Mouse (Mus musculus): ENCODE measurements around the gene Agr3. TPM values are rescaled to one million over a fixed set of nuclear protein-coding genes. Genes with fewer than 3 reads are reported as not detected.

Gene Agr3
- total and polyA plus RNA-seq, 3 experiments, result not detected

DNA sequence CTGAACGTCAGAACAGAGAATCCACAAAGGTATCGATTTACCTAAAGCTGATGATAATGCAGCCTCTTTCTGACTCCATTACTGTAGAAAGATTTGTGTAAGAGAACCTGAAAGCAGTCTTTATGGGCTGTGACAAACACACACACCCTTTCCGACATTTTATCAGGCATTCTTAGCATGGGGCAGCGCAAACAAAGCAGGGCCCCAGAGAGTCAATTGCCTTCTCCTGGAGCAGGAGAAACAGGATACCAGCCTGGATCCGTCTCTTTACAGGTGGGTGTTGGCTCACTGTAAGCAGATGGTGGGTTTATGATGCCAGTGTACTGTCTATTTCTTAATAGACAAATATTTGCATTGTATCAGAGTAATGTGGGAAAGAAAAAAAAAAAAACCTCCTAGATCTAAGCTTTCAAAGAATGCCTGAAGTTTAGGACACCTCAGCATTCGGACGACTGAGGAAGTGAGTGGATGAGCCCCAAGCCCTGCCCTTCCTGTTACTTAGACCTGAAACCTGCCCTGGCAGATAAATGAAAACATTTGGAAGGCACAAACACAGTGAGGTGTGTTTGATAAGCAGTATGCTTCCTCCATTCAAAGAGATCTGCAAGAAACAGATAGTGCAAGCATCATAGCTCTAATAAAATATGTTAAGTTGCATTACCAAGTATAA is 40.8 kb downstream of the Agr3 start:
- Histone ChIP-seq H3K4me2 (ENCODE audit: insufficient read depth, low read depth, poor library complexity, severe bottlenecking) (peak overlapping the region; percentile 16; the same call in 1 of the 2 replicates), H3K36me3 (replicated peaks in 1 of 2; ENCODE audit: control insufficient read depth in 1 of 2, insufficient read depth in 1 of 2, low read length in 1 of 2) (no peaks in the 10 kb centered on the region), H3K27me3 (replicated peaks) (no peaks in the 10 kb centered on the region), H3K9ac (ENCODE audit: insufficient read depth, low read depth) (no peak overlapping the region), H3K4me1 (ENCODE audit: control insufficient read depth in 1 of 2, insufficient read depth in 2 of 2) (no peaks in the 10 kb centered on the region), H3K27ac (ENCODE audit: insufficient read depth, low read depth) (no peak overlapping the region), H3K4me3 (replicated peaks in 1 of 3; ENCODE audit: low read depth in 2 of 3, low read length in 2 of 3, poor library complexity in 1 of 3) (no peak overlapping the region), H3K79me2 (replicated peaks; ENCODE audit: control insufficient read depth, extremely low read depth, insufficient read depth, poor library complexity, severe bottlenecking) (no peaks in the 10 kb centered on the region), H3K9me3 (replicated peaks; ENCODE audit: low read length) (no peaks in the 10 kb centered on the region)
- dilution Hi-C loops (cut with MboI; ENCODE audit: extremely low pct_ligation_motif_present, extremely low pct_unique_long_range_greater_than_20kb, low sequenced_read_pairs), result no loop called here
- in situ Hi-C loops (cut with MboI; ENCODE audit: low pct_ligation_motif_present, low pct_unique_long_range_greater_than_20kb, low sequenced_read_pairs), result no loop called here
- TF ChIP-seq JUN (IDR thresholded peaks at IDR 0.05; ENCODE audit: insufficient read depth, low read depth, low read length) (no peak), GABPA (IDR thresholded peaks at IDR 0.05; ENCODE audit: insufficient replicate concordance, low read depth, low read length) (no peak), JUND (conservative IDR thresholded peaks at IDR 0.05; ENCODE audit: low read depth, low read length) (no peak), ZC3H11A (IDR thresholded peaks at IDR 0.05; ENCODE audit: low read depth, low read length) (no peak), CHD1 (IDR thresholded peaks at IDR 0.05; ENCODE audit: low read depth, low read length) (no peak), TBP (conservative IDR thresholded peaks at IDR 0.05; ENCODE audit: low read depth, low read length) (no peak), CHD2 (IDR thresholded peaks at IDR 0.05; ENCODE audit: low read length) (no peak)
- DNase-seq (ENCODE audit: extremely low read depth), result no peak

DNA sequence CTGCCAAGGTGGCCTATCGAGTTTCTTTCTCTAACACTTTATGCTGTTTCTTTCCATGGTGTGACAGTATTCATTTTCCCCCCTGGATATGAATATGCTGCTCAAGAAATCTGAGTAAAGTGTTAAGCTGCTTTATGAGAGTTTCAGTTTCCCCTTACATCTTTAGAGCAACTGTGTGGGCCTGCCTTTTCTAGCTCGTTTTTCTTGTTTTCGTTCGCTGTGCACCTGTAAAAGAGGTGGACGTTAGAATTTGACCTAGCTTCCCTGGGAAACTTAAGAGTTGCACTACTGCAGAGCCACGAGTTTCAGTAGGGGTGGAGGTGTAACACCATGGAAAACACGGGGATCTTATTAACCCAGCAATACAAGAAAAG is 41.3 kb downstream of the Agr3 start:
- dilution Hi-C loops (cut with MboI; ENCODE audit: extremely low pct_ligation_motif_present, extremely low pct_unique_long_range_greater_than_20kb, low sequenced_read_pairs) (no loop called here), in situ Hi-C loops (cut with MboI; ENCODE audit: low pct_ligation_motif_present, low pct_unique_long_range_greater_than_20kb, low sequenced_read_pairs) (no loop called here)
- no peak overlapping the region for H3K9ac ChIP-seq (ENCODE audit: insufficient read depth, low read depth)
- no peaks in the 10 kb centered on the region for H3K9me3 ChIP-seq (replicated peaks; ENCODE audit: low read length)
- H3K4me1 ChIP-seq (ENCODE audit: control insufficient read depth in 1 of 2, insufficient read depth in 2 of 2), result no peaks in the 10 kb centered on the region
- TF ChIP-seq MYC (IDR thresholded peaks at IDR 0.05; ENCODE audit: low read depth, low read length), result no peak
- TF ChIP-seq USF2 (conservative IDR thresholded peaks at IDR 0.05; ENCODE audit: low read depth, low read length), result no peak
- no peak for TF ChIP-seq MEF2A (IDR thresholded peaks at IDR 0.05; ENCODE audit: borderline replicate concordance, low read depth, low read length)
- TF ChIP-seq MXI1 (IDR thresholded peaks at IDR 0.05; ENCODE audit: low read depth, low read length), result no peak
- TF ChIP-seq NELFE (IDR thresholded peaks at IDR 0.05; ENCODE audit: low read depth, low read length), result no peak
- TF ChIP-seq ZC3H11A (IDR thresholded peaks at IDR 0.05; ENCODE audit: low read depth, low read length), result no peak
- no peak for TF ChIP-seq PAX5 (IDR thresholded peaks at IDR 0.05; ENCODE audit: low read length)
- no peak for TF ChIP-seq ZNF384 (IDR thresholded peaks at IDR 0.05; ENCODE audit: low read depth, low read length)
- TF ChIP-seq ZKSCAN1 (IDR thresholded peaks at IDR 0.05; ENCODE audit: borderline replicate concordance, low read depth, low read length), result no peak
- no peak for TF ChIP-seq TCF12 (IDR thresholded peaks at IDR 0.05; ENCODE audit: low read depth, low read length)
- no peak for TF ChIP-seq KAT2A (IDR thresholded peaks at IDR 0.05; ENCODE audit: insufficient replicate concordance, low read length)
- no peak for TF ChIP-seq HCFC1 (IDR thresholded peaks at IDR 0.05; ENCODE audit: low read depth, low read length)
- no peak overlapping the region for H3K4me3 ChIP-seq (replicated peaks in 1 of 3; ENCODE audit: low read depth in 2 of 3, low read length in 2 of 3, poor library complexity in 1 of 3)
- H3K27ac ChIP-seq (ENCODE audit: insufficient read depth, low read depth), result no peak overlapping the region
- no peaks in the 10 kb centered on the region for H3K36me3 ChIP-seq (replicated peaks in 1 of 2; ENCODE audit: control insufficient read depth in 1 of 2, insufficient read depth in 1 of 2, low read length in 1 of 2)
- no peaks in the 10 kb centered on the region for H3K79me2 ChIP-seq (replicated peaks; ENCODE audit: control insufficient read depth, extremely low read depth, insufficient read depth, poor library complexity, severe bottlenecking)
- DNase-seq (ENCODE audit: extremely low read depth), result no peak
- H3K27me3 ChIP-seq (replicated peaks), result no peaks in the 10 kb centered on the region
- H3K4me2 ChIP-seq (ENCODE audit: insufficient read depth, low read depth, poor library complexity, severe bottlenecking), result peak overlapping the region; percentile 16; the same call in 1 of the 2 replicates

All from CH12.LX (cell line).